Mouse (Mus musculus) embryonic fibroblast, embryonic 13.5 days (primary cell): Measurements from ENCODE around the gene Krt77.

Experiments used
- CTCF ChIP-seq: IDR thresholded peaks from 2 replicates; pipeline ENCODE4 v1.5.1; 2011; ENCODE audit warnings: mild to moderate bottlenecking, control low read depth, low read length, moderate library complexity, borderline replicate concordance; ENCODE audit not compliant: insufficient read depth
- POLR2A ChIP-seq: IDR thresholded peaks from 2 replicates; pipeline ENCODE4 v1.6.1; 2011; ENCODE audit warnings: low read depth, mild to moderate bottlenecking, control low read depth, low read length, moderate library complexity

DNA sequence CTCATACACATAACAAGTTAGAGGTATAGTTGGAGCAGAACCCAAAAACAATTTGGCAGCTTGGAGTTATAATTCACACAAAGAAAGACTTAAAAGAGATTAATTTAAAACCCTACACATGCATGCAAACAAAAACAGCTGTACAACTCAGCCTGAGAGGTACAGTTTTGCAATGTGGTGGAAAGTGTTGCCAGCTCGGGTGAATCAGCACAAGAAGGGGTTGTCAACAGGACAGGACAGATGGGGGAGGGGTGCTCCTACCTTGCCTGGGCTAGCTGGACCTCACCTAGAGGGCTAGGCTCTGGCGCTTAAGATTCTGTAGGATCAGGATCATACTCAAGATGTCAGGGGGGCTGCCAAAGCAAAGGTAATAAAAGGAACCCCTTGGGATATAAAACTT is 8.5 kb upstream of the Krt77 start:
- TF ChIP-seq POLR2A (no peak), CTCF (no peak)
